Mouse (Mus musculus) cerebellum, adult 2 months (tissue): ENCODE measurements around the gene Isoc2a.

Source experiments
- CTCF ChIP-seq: fragments of 200-500 bp; IDR thresholded peaks from 2 replicates; pipeline ENCODE4 v1.5.1; 2011; ENCODE audit warnings: low read depth, mild to moderate bottlenecking, control low read depth, low read length, moderate library complexity, borderline replicate concordance; ENCODE audit not compliant: insufficient read depth
- POLR2A ChIP-seq: fragments of 200-500 bp; IDR thresholded peaks from 2 replicates; pipeline ENCODE4 v1.6.1; 2011; ENCODE audit warnings: low read length, control low read depth, borderline replicate concordance; ENCODE audit not compliant: insufficient read depth

DNA sequence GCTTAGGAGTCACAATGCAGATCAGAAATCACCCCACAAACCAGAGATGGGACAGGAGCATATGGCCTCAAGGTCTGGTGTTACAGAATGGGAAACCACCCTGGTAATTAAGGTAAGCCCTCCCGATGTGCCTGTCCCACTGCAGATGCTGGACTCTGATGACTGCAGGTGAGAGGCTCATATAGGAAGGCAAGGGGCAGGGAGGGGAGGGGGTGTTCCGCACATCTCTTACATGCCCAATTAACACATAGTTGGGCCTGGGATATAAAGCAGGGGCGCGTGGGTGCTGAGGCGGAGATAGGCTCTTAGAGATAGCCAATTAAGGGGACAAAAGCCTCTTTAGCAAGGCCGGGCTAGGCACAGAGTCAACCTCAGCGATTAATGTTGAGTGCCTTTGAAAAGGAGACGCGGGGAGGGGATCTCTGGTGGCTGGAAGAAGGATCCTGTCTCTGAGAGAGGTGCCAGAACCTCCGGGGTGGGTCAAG is 29.6 kb downstream of the Isoc2a start, which contains the start of gene Gm36210:
- no peak for TF ChIP-seq CTCF
- no peak for TF ChIP-seq POLR2A
